Mouse (Mus musculus) spleen, adult 2 months (tissue): ENCODE measurements around the gene Cenpx.

Experiments
- CTCF ChIP-seq: fragments of 200-500 bp; IDR thresholded peaks from 2 replicates; pipeline ENCODE4 v1.5.1; 2011; ENCODE audit warnings: mild to moderate bottlenecking, inconsistent platforms; ENCODE audit not compliant: insufficient read depth, insufficient read length, insufficient replicate concordance; ENCODE audit errors: extremely low read depth
- POLR2A ChIP-seq: fragments of 200-500 bp; IDR thresholded peaks from 2 replicates; pipeline ENCODE4 v1.6.1; 2011; ENCODE audit warnings: low read depth, low read length, inconsistent platforms

DNA sequence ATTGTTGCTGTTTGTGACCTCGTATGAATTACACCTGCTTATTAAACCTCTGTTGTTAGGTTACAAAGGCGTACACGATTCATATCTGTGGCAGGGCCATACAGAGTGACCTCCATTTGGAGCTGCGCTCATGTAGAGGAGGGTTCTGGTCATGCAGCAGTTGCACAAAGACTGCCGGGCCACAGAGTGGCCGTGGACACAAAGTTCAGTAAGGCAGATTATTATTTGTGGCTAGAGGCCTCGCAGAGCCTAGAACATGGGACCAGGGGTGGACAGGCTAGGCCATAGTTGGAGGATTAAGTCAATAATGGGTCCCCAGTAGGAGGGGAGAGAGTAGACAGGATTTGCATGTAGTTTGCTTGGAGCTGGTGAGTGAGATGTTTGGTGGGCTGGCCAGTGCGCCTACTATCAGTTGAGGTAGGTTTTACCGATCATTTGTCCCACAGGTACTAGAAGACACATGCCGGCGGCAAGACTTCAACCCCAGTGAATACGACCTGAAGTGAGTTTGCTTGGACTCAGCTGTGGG is 39.9 kb downstream of the Cenpx start:
- TF ChIP-seq CTCF, result no peak
- TF ChIP-seq POLR2A, result no peak
